Mouse (Mus musculus): ENCODE results near the gene Psme2.

GRCm38 (mm10) chr14:55603633-55604576, 13.0 kb upstream of the Psme2 start:
- TF ChIP-seq POLR2A (IDR thresholded peaks at IDR 0.05; ENCODE audit: borderline replicate concordance, low read depth, low read length) (peak; percentile 33; the same call in 1 of the 2 replicates), CTCF (IDR thresholded peaks at IDR 0.05; ENCODE audit: low read depth, low read length) (peak; percentile 25)

All from bone marrow macrophage, adult 2 months (primary cell).